Mouse (Mus musculus) hindbrain, embryonic 12.5 days (tissue): Measurements from ENCODE around the gene Itm2b. TPM values are rescaled to one million over a fixed set of nuclear protein-coding genes. Genes with fewer than 3 reads are reported as not detected.

Source experiments
- ATAC-seq: fragments of 200-750 bp; cut with Nextera tagmentation; 2 replicates; pipeline ENCODE4 v1.8.0; 2017; ENCODE audit warnings: moderate TSS enrichment; ENCODE audit not compliant: low FRiP score
- H3K27ac ChIP-seq: fragments of 300-500 bp; sonication (generic); 2 replicates; pipeline ENCODE4 v1.5.1; 2016; ENCODE audit warnings: mild to moderate bottlenecking
- H3K27me3 ChIP-seq: fragments of 300-500 bp; sonication (generic); 2 replicates; pipeline ENCODE4 v1.6.1; 2016; ENCODE audit warnings: mild to moderate bottlenecking
- H3K36me3 ChIP-seq: fragments of 300-500 bp; sonication (generic); 2 replicates; pipeline ENCODE4 v1.6.1; 2016; ENCODE audit warnings: mild to moderate bottlenecking
- H3K4me1 ChIP-seq: fragments of 300-500 bp; sonication (generic); 2 replicates; pipeline ENCODE4 v1.6.1; 2016
- H3K4me2 ChIP-seq: fragments of 300-500 bp; sonication (generic); replicated peaks from 2 replicates; pipeline ENCODE4 v1.6.1; 2016; ENCODE audit warnings: mild to moderate bottlenecking
- H3K4me3 ChIP-seq: fragments of 300-500 bp; sonication (generic); 2 replicates; pipeline ENCODE4 v1.5.1; 2016; ENCODE audit warnings: mild to moderate bottlenecking
- H3K9ac ChIP-seq: fragments of 300-500 bp; sonication (generic); 2 replicates; pipeline ENCODE4 v1.6.1; 2016; ENCODE audit warnings: mild to moderate bottlenecking, moderate library complexity
- H3K9me3 ChIP-seq: fragments of 300-500 bp; sonication (generic); replicated peaks from 2 replicates; pipeline ENCODE4 v1.6.1; 2016; ENCODE audit warnings: mild to moderate bottlenecking
- WGBS: fragments of 180-500 bp; shearing (Covaris S2); methylation state at CpG from one replicate; pipeline ENCODE4 v1.1.7; 2016; 5-methylcytosine and 5-hydroxymethylcytosine counted together
- polyA plus RNA-seq: library from polyadenylated mRNA; unstranded; fragments of >200 nt; fragmentation: Nextera tagmentation; extraction: Ambion mirVana; gene quantifications from 2 replicates; pipeline ENCODE4 v1.2.1, GENCODE M21; 2016

The Itm2b gene
- polyA plus RNA-seq, 1 experiment from 2014 or later: 486 TPM

GRCm38 (mm10) chr14:73410083-73410482, 25.0 kb upstream of the Itm2b start:
- WGBS: 92% methylated on average over 3 of the region's 3 CpGs
- no peak overlapping the region for H3K9ac ChIP-seq
- H3K27me3 ChIP-seq: no peaks in the 10 kb centered on the region
- H3K27ac ChIP-seq: no peak overlapping the region
- no peak for ATAC-seq
- no peaks in the 10 kb centered on the region for H3K9me3 ChIP-seq
- H3K4me1 ChIP-seq: no peaks in the 10 kb centered on the region
- H3K4me3 ChIP-seq: no peak overlapping the region
- no peaks in the 10 kb centered on the region for H3K36me3 ChIP-seq
- H3K4me2 ChIP-seq: no peak overlapping the region

DNA sequence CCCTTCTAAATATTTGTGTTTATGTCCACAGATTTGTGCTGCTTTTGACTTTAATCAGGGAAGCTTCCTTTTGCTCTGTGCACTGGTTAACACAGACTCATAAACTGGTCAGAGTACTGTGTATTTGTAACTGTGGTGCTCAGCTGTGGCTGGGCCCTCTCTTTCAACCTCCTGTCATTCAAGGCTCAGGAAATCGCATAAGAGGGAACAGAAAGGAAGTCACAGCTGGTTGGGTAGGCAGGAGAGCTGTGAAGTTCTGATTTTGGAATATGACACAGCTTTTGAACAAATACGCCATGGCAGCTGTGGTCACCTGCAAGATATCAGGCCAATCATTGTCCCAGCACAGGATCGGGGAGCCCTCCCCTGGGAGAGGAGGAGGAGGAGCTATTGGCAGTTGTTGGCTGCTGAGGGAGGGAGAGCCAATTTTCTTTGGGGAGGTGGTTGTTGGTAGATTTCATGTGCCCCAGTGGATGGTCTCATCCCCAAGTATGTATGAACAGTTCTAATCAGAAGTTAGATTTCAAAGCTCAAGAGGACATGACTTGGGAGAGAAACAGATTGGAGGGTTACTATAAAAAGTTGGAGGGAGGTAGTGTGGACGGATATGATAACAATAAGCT, 23.2 kb upstream of the Itm2b start:
- Histone ChIP-seq H3K36me3 (no peaks in the 10 kb centered on the region), H3K27ac (no peak overlapping the region), H3K9me3 (no peaks in the 10 kb centered on the region), H3K9ac (no peak overlapping the region), H3K4me2 (no peak overlapping the region), H3K27me3 (no peaks in the 10 kb centered on the region), H3K4me3 (no peak overlapping the region), H3K4me1 (no peaks in the 10 kb centered on the region)
- ATAC-seq: no peak
- 77% methylated on average over 4 of the region's 4 CpGs for WGBS

DNA sequence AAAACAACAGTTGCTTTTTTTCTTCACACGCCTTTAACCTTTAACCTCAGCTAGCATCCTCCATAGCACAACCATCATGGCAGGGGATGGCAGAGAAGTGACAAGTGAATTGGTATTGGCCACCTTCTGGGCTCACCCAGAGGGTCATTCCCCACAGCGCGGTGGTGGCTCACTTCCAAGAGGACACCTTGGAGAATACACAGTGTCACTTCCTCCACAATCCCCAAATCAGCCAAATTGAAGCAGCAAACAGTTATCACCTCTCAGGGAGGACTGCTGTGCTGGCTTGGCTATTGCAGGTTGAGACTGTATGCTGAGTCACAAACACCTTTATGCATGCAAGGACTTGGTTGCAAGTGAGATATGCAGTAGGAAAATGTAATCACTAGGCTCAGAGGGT, 18.9 kb upstream of the Itm2b start:
- Histone ChIP-seq H3K4me2 (no peak overlapping the region), H3K4me3 (no peak overlapping the region), H3K27me3 (no peaks in the 10 kb centered on the region), H3K9ac (no peak overlapping the region), H3K27ac (no peak overlapping the region), H3K9me3 (no peaks in the 10 kb centered on the region), H3K4me1 (peaks cover 4% of the 10 kb centered on the region; the same call in 1 of the 2 replicates), H3K36me3 (no peaks in the 10 kb centered on the region)
- 71% methylated on average over 3 of the region's 3 CpGs for WGBS
- no peak for ATAC-seq

- H3K27me3 ChIP-seq: no peaks in the 10 kb centered on the region
- 79% methylated on average over 5 of the region's 5 CpGs for WGBS
- no peak for ATAC-seq
- H3K27ac ChIP-seq: no peak overlapping the region
- no peaks in the 10 kb centered on the region for H3K9me3 ChIP-seq
- no peak overlapping the region for H3K4me3 ChIP-seq
- peaks cover 4% of the 10 kb centered on the region; the same call in 1 of the 2 replicates for H3K4me1 ChIP-seq
- no peak overlapping the region for H3K4me2 ChIP-seq
- no peak overlapping the region for H3K9ac ChIP-seq
- no peaks in the 10 kb centered on the region for H3K36me3 ChIP-seq
Observed at GRCm38 (mm10) chr14:73403351-73403750, 18.3 kb upstream of the Itm2b start.

DNA sequence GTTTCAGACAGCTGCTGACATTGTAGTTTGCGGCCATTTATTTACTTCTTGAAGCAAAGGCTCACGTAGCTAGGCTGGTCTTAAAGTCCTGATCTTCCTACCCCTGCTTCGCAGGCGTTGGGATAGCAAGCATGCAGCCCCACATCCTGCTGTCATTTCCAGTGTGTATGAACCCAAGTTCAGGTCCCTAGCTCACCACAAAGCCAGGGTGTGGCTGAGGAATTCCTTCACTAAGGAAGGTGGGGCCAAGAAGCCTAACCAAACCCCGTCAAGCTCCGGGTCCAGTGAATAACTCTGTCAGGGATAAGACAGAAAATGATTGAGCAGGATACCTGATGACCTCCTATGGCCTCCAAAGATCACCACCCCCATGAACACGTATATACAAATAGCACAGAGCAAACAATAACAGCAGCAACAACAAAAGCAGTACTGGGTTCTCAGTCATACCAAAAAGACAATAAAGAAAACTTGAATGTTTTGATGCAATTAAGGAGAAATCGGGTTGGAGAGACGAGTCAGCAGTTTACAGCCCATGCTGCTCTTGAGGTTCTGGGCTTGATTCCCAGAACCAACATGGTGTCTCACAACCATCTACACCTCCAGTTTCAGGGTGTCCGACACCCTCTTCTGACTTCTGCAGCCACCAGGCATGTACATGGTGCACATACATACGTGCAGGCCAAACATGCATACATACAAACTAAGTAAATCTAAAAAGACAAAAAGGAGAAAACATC, 17.4 kb upstream of the Itm2b start:
- no peak for ATAC-seq

DNA sequence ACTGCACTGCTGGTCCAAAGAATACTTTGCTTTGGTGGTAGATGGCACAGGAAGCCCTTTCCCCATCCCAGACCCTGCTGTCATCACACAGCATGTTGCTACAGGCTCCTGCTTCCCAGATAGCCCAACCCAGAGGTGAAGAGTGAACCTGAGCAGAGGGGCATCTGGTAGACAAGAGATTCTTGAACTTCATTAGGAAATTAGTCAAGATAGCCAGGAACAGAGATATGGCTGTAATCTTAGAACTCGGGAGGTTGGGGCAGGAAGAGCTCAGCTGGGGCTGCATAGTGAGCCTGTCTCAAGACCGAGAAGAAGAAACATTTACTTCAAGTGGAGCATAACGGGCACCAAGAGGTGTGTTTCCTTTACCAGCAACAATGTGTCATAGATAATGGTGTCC, 16.3 kb upstream of the Itm2b start:
- Histone ChIP-seq H3K4me2 (no peak overlapping the region), H3K36me3 (no peaks in the 10 kb centered on the region), H3K4me3 (no peak overlapping the region), H3K9ac (no peak overlapping the region), H3K9me3 (no peaks in the 10 kb centered on the region), H3K4me1 (peaks cover 4% of the 10 kb centered on the region; the same call in 1 of the 2 replicates), H3K27me3 (no peaks in the 10 kb centered on the region), H3K27ac (no peak overlapping the region)
- no peak for ATAC-seq
- WGBS: 83% methylated on average over 3 of the region's 3 CpGs

More for the DNA sequence above, 17.4 kb upstream of the Itm2b start:
- no peaks in the 10 kb centered on the region for H3K9me3 ChIP-seq
- H3K4me3 ChIP-seq: no peak overlapping the region
- H3K36me3 ChIP-seq: no peaks in the 10 kb centered on the region
- H3K4me1 ChIP-seq: peaks cover 4% of the 10 kb centered on the region; the same call in 1 of the 2 replicates
- no peak overlapping the region for H3K9ac ChIP-seq
- no peaks in the 10 kb centered on the region for H3K27me3 ChIP-seq
- WGBS: 84% methylated on average over 11 of the region's 11 CpGs
- no peak overlapping the region for H3K27ac ChIP-seq
- no peak overlapping the region for H3K4me2 ChIP-seq

- Histone ChIP-seq H3K9ac (no peak overlapping the region), H3K27me3 (no peaks in the 10 kb centered on the region), H3K4me2 (no peak overlapping the region), H3K9me3 (no peaks in the 10 kb centered on the region), H3K36me3 (no peaks in the 10 kb centered on the region), H3K4me1 (peaks cover 4% of the 10 kb centered on the region; the same call in 1 of the 2 replicates), H3K27ac (no peak overlapping the region), H3K4me3 (no peak overlapping the region)
- WGBS: 23% methylated on average over 15 of the region's 15 CpGs
- no peak for ATAC-seq
Observed at GRCm38 (mm10) chr14:73399866-73400618, 15.0 kb upstream of the Itm2b start.

- no peak for ATAC-seq
- Histone ChIP-seq H3K4me3 (no peak overlapping the region), H3K4me2 (no peak overlapping the region), H3K27ac (no peak overlapping the region), H3K9ac (no peak overlapping the region), H3K27me3 (no peaks in the 10 kb centered on the region), H3K9me3 (no peaks in the 10 kb centered on the region), H3K36me3 (no peaks in the 10 kb centered on the region), H3K4me1 (peaks cover 4% of the 10 kb centered on the region; the same call in 1 of the 2 replicates)
- whole genome bisulfite sequencing: 73% methylated on average over 8 of the region's 8 CpGs
Observed at GRCm38 (mm10) chr14:73398367-73398996, 13.4 kb upstream of the Itm2b start.

DNA sequence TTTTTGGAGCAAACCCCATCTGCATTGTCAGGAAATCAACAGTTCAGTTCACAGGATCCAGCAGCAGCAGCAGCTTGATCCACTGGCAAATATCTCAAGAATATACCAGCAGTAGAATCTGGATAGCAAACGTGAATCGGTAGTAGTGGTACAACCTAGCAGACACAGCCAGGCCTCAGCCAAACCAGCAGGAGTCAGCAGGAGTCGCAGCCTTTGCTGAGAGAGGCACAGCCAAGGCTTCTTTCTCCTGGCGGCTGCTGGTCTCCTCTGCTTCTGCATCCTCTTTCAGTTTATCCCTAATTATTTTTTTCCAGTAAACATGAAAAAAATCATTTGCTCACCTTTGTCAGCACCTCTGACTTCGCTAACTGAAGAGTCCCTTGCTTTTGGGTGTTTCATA, 10.7 kb upstream of the Itm2b start:
- Histone ChIP-seq H3K36me3 (no peaks in the 10 kb centered on the region), H3K4me1 (peaks cover 4% of the 10 kb centered on the region; the same call in 1 of the 2 replicates), H3K4me3 (no peak overlapping the region), H3K9ac (no peak overlapping the region), H3K27ac (no peak overlapping the region), H3K9me3 (no peaks in the 10 kb centered on the region), H3K27me3 (no peaks in the 10 kb centered on the region), H3K4me2 (no peak overlapping the region)
- no peak for ATAC-seq
- WGBS: 43% methylated on average over 5 of the region's 5 CpGs

DNA sequence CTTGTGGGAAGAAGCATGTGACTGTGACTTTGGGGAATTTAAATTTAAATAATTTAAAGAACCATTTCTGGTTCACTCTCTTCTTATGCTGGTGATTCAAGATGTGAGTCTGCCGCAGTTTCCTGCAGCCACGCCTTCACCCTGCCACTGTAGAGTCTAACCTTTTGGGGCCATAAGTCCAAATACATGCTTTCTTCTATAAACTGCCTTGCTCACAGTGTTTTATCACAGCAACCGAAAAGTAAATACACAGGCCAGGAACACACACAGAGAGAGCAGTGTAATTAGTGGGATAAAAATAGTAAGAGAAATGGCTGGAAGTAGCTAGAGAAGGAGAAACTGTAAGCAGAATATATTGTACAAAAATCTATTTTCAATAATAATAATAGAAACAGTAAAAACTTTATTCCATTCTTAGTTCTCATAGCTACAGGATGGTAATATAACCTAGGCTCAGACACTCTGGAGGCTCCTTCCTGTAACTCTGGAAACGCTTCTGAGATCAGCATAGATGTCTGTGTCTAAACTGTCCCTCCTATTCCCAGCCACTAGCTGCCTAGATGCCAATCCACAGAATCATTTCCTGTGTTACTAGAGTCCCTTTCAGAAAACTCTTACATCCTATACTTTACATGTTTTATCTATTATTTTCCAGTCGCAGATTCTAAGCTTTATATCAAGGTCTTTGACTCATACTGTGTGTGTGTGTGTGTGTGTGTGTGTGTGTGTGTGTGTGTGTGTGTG, 9.3 kb upstream of the Itm2b start:
- ATAC-seq: no peak
- Histone ChIP-seq H3K4me1 (no peaks in the 10 kb centered on the region), H3K4me2 (no peak overlapping the region), H3K9ac (no peak overlapping the region), H3K27me3 (no peaks in the 10 kb centered on the region), H3K36me3 (no peaks in the 10 kb centered on the region), H3K9me3 (no peaks in the 10 kb centered on the region), H3K4me3 (no peak overlapping the region), H3K27ac (no peak overlapping the region)
- WGBS: 83% methylated on average over 5 of the region's 5 CpGs

DNA sequence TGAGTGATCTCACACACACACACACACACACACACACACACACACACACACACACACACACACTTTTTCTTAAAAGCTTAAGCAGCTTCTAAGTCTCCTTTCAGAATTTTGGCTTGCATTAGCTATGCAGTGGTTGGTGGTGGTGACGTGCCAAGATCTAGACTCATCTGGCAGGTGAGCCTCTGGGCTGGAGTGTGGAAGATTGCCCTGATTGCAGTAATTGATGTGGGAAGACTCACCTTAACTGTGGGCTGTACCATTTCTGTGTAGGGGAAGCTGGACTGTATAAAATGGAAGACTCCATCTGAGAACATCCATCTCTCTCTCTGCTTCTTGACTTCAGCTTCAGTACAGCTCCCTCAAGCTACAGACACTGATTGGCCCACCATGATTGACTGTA, 6.4 kb upstream of the Itm2b start:
- no peaks in the 10 kb centered on the region for H3K4me1 ChIP-seq
- H3K9me3 ChIP-seq: no peaks in the 10 kb centered on the region
- ATAC-seq: no peak
- H3K27ac ChIP-seq: no peak overlapping the region
- H3K4me3 ChIP-seq: no peak overlapping the region
- no peaks in the 10 kb centered on the region for H3K27me3 ChIP-seq
- no peaks in the 10 kb centered on the region for H3K36me3 ChIP-seq
- no peak overlapping the region for H3K4me2 ChIP-seq
- no peak overlapping the region for H3K9ac ChIP-seq
- WGBS: 92% methylated on average over 1 of the region's 1 CpGs
